Comparison of ENCODE assay signal across 22 mouse cellular contexts in the genomic region with DNA sequence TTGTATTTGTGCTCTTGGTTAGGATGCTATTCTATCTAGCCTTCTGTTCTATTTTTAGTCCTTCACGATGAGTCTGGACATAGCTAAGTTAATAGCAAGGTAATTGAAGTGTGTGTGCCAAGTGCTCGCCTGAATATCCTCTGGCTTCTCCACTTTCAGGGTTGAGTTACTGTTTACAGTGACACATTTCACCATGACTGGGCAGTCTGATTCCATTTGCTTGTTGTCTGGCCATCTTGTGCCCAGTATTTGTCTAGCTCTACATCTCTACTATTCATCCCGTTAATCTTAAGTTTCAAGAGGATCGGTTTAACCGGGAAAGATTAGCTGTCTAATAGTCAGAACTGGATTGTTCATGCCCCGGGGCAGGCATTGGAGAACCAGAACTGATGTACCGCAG. TPM values are rescaled to one million over a fixed set of nuclear protein-coding genes. Genes with fewer than 3 reads are reported as not detected.
DNase-seq lines count a peak whose midpoint lies in the region; ATAC-seq and TF ChIP-seq lines count a peak whose summit lies in the region.
"Had no signal": no experiment of that assay in that cellular context is flagged by ENCODE, and none has a peak within 500 bp of the region (broad histone marks: within the 10 kb centered on the region; RNA-seq: fewer than 3 reads in every experiment).

No protein-coding gene starts in this region.

- no peak for TF ChIP-seq CTCF in cerebellum, adult 2 months (IDR thresholded peaks at IDR 0.05; ENCODE audit: borderline replicate concordance, insufficient read depth, low read depth, low read length)
- no peak for TF ChIP-seq CTCF in kidney, adult 2 months (conservative IDR thresholded peaks at IDR 0.05; ENCODE audit: insufficient read depth, insufficient read length, low read depth, low read length)
- no peak for TF ChIP-seq CTCF in midbrain, postnatal 0 days (IDR thresholded peaks at IDR 0.05)

- H3K27ac ChIP-seq in cerebellum, adult 2 months (ENCODE audit: insufficient read depth, low read length) = no peak overlapping the region
- no peak overlapping the region for H3K27ac ChIP-seq in kidney, adult 2 months (ENCODE audit: insufficient read depth, low read depth, low read length)
- 0 out of 2 replicates have a peak overlapping the region, but pooled peaks have one; percentile 12 for H3K27ac ChIP-seq in midbrain, postnatal 0 days (ENCODE audit: low read depth, low read length)
- no peak overlapping the region for H3K27ac ChIP-seq in midbrain, embryonic 11.5 days (ENCODE audit: low read depth, low read length)
- no peak overlapping the region for H3K27ac ChIP-seq in embryonic facial prominence, embryonic 10.5 days (replicated peaks)
- H3K27ac ChIP-seq: embryonic facial prominence, embryonic 15.5 days; limb, embryonic 10.5 days; liver, embryonic 12.5 days; midbrain, embryonic 15.5 days had no signal

- no peak for TF ChIP-seq POLR2A in cerebellum, adult 2 months (IDR thresholded peaks at IDR 0.05; ENCODE audit: borderline replicate concordance, insufficient read depth, low read length)
- TF ChIP-seq POLR2A in kidney, adult 2 months (IDR thresholded peaks at IDR 0.05; ENCODE audit: low read depth, low read length) = no peak
- no peak for TF ChIP-seq POLR2A in myocyte (IDR thresholded peaks at IDR 0.05; ENCODE audit: insufficient read length, low read depth)

- H3K4me2 ChIP-seq in midbrain, postnatal 0 days (ENCODE audit: low read depth, low read length, poor library complexity, severe bottlenecking) = no peak overlapping the region
- no peak overlapping the region for H3K4me2 ChIP-seq in midbrain, embryonic 11.5 days
- H3K4me2 ChIP-seq in myocyte (ENCODE audit: low read depth) = peak overlapping the region; percentile 76
- H3K4me2 ChIP-seq: embryonic facial prominence, embryonic 15.5 days; liver, embryonic 12.5 days; midbrain, embryonic 15.5 days had no signal

- H3K9me3 ChIP-seq in midbrain, postnatal 0 days (ENCODE audit: low read length) = no peaks in the 10 kb centered on the region
- no peaks in the 10 kb centered on the region for H3K9me3 ChIP-seq in midbrain, embryonic 11.5 days (ENCODE audit: control insufficient read depth, low read length)
- no peaks in the 10 kb centered on the region for H3K9me3 ChIP-seq in embryonic facial prominence, embryonic 10.5 days
- H3K9me3 ChIP-seq: embryonic facial prominence, embryonic 15.5 days; limb, embryonic 10.5 days; liver, embryonic 12.5 days; midbrain, embryonic 15.5 days had no signal

- no peak overlapping the region for H3ac ChIP-seq in myocyte (ENCODE audit: control insufficient read depth, insufficient read length)

- 40% methylated on average over 7 of the region's 7 CpGs for WGBS in cerebellum, adult 2 months
- WGBS in kidney, adult 2 months = 61% methylated on average over 7 of the region's 7 CpGs
- WGBS in midbrain, postnatal 0 days = 62% methylated on average over 7 of the region's 7 CpGs
- 83% methylated on average over 7 of the region's 7 CpGs for WGBS in midbrain, embryonic 11.5 days
- whole genome bisulfite sequencing in embryonic facial prominence, embryonic 10.5 days = 61% methylated on average over 7 of the region's 7 CpGs

- H3K4me3 ChIP-seq in cerebellum, adult 2 months (replicated peaks; ENCODE audit: insufficient read depth, low read depth, low read length) = no peak overlapping the region
- no peak overlapping the region for H3K4me3 ChIP-seq in kidney, adult 2 months (ENCODE audit: insufficient read depth, low read depth, low read length)
- no peak overlapping the region for H3K4me3 ChIP-seq in midbrain, postnatal 0 days (ENCODE audit: low read depth, low read length)
- no peak overlapping the region for H3K4me3 ChIP-seq in midbrain, embryonic 11.5 days (ENCODE audit: low read depth, low read length)
- H3K4me3 ChIP-seq in myocyte = no peak overlapping the region
- H3K4me3 ChIP-seq in embryonic facial prominence, embryonic 10.5 days = no peak overlapping the region
- H3K4me3 ChIP-seq: embryonic facial prominence, embryonic 15.5 days; limb, embryonic 10.5 days; liver, embryonic 12.5 days; midbrain, embryonic 15.5 days had no signal

- DNase-seq in cerebellum, adult 2 months = peak; percentile 18 to 60
- DNase-seq in cerebellum, adult 11-12 months = no peak
- DNase-seq in kidney, adult 2 months = peak; percentile 41
- DNase-seq in kidney, postnatal 25 days = no peak
- no peak for DNase-seq in midbrain, postnatal 0 days (ENCODE audit: low spot score)
- no peak for DNase-seq in midbrain, embryonic 11.5 days (ENCODE audit: low spot score, missing footprints)
- DNase-seq in embryonic facial prominence, embryonic 10.5 days (ENCODE audit: low spot score) = no peak
- DNase-seq: adrenal gland, adult 2 months; heart, postnatal 36 days; lung, adult 2 months; lung, postnatal 14 days; retina, postnatal 1 day; right cerebral cortex, postnatal 4 days; thymus, postnatal 14 days had no signal

- H3K79me2 ChIP-seq in myocyte (ENCODE audit: control insufficient read depth, insufficient read depth) = peaks cover 67% of the 10 kb centered on the region

- no peak overlapping the region for H3K9ac ChIP-seq in midbrain, postnatal 0 days (replicated peaks; ENCODE audit: low read length, poor library complexity, severe bottlenecking)
- no peak overlapping the region for H3K9ac ChIP-seq in midbrain, embryonic 11.5 days (ENCODE audit: low read length)
- H3K9ac ChIP-seq: embryonic facial prominence, embryonic 15.5 days; liver, embryonic 12.5 days; midbrain, embryonic 15.5 days had no signal

- H3K36me3 ChIP-seq in kidney, adult 2 months (ENCODE audit: control insufficient read depth, insufficient read depth, low read length) = no peaks in the 10 kb centered on the region
- no peaks in the 10 kb centered on the region for H3K36me3 ChIP-seq in midbrain, postnatal 0 days (ENCODE audit: insufficient read depth, low read length)
- no peaks in the 10 kb centered on the region for H3K36me3 ChIP-seq in midbrain, embryonic 11.5 days (ENCODE audit: control insufficient read depth, insufficient read depth, low read length)
- H3K36me3 ChIP-seq in myocyte (ENCODE audit: control insufficient read depth, insufficient read depth) = no peaks in the 10 kb centered on the region
- peaks cover 5% of the 10 kb centered on the region for H3K36me3 ChIP-seq in embryonic facial prominence, embryonic 10.5 days (replicated peaks)
- H3K36me3 ChIP-seq: embryonic facial prominence, embryonic 15.5 days; liver, embryonic 12.5 days; midbrain, embryonic 15.5 days had no signal

- ATAC-seq in midbrain, postnatal 0 days (ENCODE audit: low FRiP score) = no peak
- ATAC-seq in midbrain, embryonic 11.5 days (ENCODE audit: low FRiP score) = no peak
- ATAC-seq: forebrain, embryonic 16.5 days; hindbrain, embryonic 16.5 days; intestine, embryonic 16.5 days; liver, embryonic 12.5 days; midbrain, embryonic 15.5 days had no signal

- no peaks in the 10 kb centered on the region for H3K27me3 ChIP-seq in cerebellum, adult 2 months (ENCODE audit: control insufficient read depth, insufficient read depth, low read length)
- H3K27me3 ChIP-seq in kidney, adult 2 months (replicated peaks; ENCODE audit: control insufficient read depth, insufficient read depth, low read length) = no peaks in the 10 kb centered on the region
- H3K27me3 ChIP-seq in midbrain, postnatal 0 days (ENCODE audit: insufficient read depth, low read length) = no peaks in the 10 kb centered on the region
- no peaks in the 10 kb centered on the region for H3K27me3 ChIP-seq in midbrain, embryonic 11.5 days (ENCODE audit: control insufficient read depth, insufficient read depth, low read length)
- H3K27me3 ChIP-seq in myocyte (ENCODE audit: control insufficient read depth, insufficient read depth, insufficient read length) = no peaks in the 10 kb centered on the region
- H3K27me3 ChIP-seq in embryonic facial prominence, embryonic 10.5 days (replicated peaks; ENCODE audit: low read depth, poor library complexity, severe bottlenecking) = no peaks in the 10 kb centered on the region
- H3K27me3 ChIP-seq: embryonic facial prominence, embryonic 15.5 days; midbrain, embryonic 15.5 days had no signal

- H3K4me1 ChIP-seq in cerebellum, adult 2 months (ENCODE audit: control insufficient read depth, insufficient read depth, low read length) = peaks cover 45% of the 10 kb centered on the region
- H3K4me1 ChIP-seq in kidney, adult 2 months (ENCODE audit: control insufficient read depth, insufficient read depth, low read length) = peaks cover 7% of the 10 kb centered on the region; the same call in 1 of the 2 replicates
- H3K4me1 ChIP-seq in midbrain, postnatal 0 days (ENCODE audit: insufficient read depth, low read length) = peaks cover 3% of the 10 kb centered on the region; the same call in 1 of the 2 replicates
- H3K4me1 ChIP-seq in midbrain, embryonic 11.5 days (ENCODE audit: control insufficient read depth, insufficient read depth, low read length) = peaks cover 15% of the 10 kb centered on the region; the same call in 1 of the 2 replicates
- peaks cover 50% of the 10 kb centered on the region for H3K4me1 ChIP-seq in embryonic facial prominence, embryonic 10.5 days

TF ChIP-seq in myocyte, 11 proteins besides CTCF, POLR2A, EP300 and RAD21 (continues in another document):
- TF ChIP-seq MYOG (IDR thresholded peaks at IDR 0.05; ENCODE audit: control insufficient read depth in 1 of 3, insufficient read depth in 1 of 3, insufficient read length in 2 of 3, low read depth in 2 of 3) (no peak), POLR2AphosphoS2 (IDR thresholded peaks at IDR 0.05; ENCODE audit: insufficient read length, low read depth) (no peak), USF1 (IDR thresholded peaks at IDR 0.05; ENCODE audit: low read depth) (no peak), MYOD1 (IDR thresholded peaks at IDR 0.05; ENCODE audit: control insufficient read depth in 1 of 3, insufficient read length in 2 of 3, low read depth in 2 of 3) (no peak), MAX (IDR thresholded peaks at IDR 0.05; ENCODE audit: low read depth) (no peak)

RNA-seq across cellular contexts. Expression of gene Itsn1, which starts 33.4 kb away (rescaled TPM):
- polyA plus RNA-seq in cerebellum, adult 2 months (2012; rRNA removed) = 67.3 and 68.7 TPM in 2 replicates
- polyA plus RNA-seq in kidney, adult 2 months (2012; rRNA removed) = 20.5 and 22.9 TPM in 2 replicates
- 78.7 and 84.7 TPM in 2 replicates for total RNA-seq in midbrain, postnatal 0 days (2014; rRNA removed)
- 34.0 and 34.7 TPM in 2 replicates for polyA plus RNA-seq in midbrain, postnatal 0 days (2015; fragmentation: Nextera tagmentation; extraction: Ambion mirVana)
- polyA plus RNA-seq in midbrain, embryonic 11.5 days (2014; fragmentation: Nextera tagmentation; extraction: Ambion mirVana) = 54.8 and 57.6 TPM in 2 replicates
- polyA plus RNA-seq in myocyte (2012; fragmentation: generic; extraction: Trizol) = 27.5 TPM
- polyA plus RNA-seq in embryonic facial prominence, embryonic 10.5 days (2016; fragmentation: Nextera tagmentation; extraction: Ambion mirVana) = 40.1 and 43.5 TPM in 2 replicates

RNA-seq across cellular contexts. Expression of gene Cryzl1, which starts 33.7 kb away (rescaled TPM):
- 104 and 114 TPM in 2 replicates for polyA plus RNA-seq in cerebellum, adult 2 months (2012; rRNA removed)
- 29.5 and 31.1 TPM in 2 replicates for polyA plus RNA-seq in kidney, adult 2 months (2012; rRNA removed)
- total RNA-seq in midbrain, postnatal 0 days (2014; rRNA removed) = 42.9 and 68.7 TPM in 2 replicates
- polyA plus RNA-seq in midbrain, postnatal 0 days (2015; fragmentation: Nextera tagmentation; extraction: Ambion mirVana) = 93.0 and 100 TPM in 2 replicates
- polyA plus RNA-seq in midbrain, embryonic 11.5 days (2014; fragmentation: Nextera tagmentation; extraction: Ambion mirVana) = 77.0 and 82.5 TPM in 2 replicates
- 27.6 TPM for polyA plus RNA-seq in myocyte (2012; fragmentation: generic; extraction: Trizol)
- polyA plus RNA-seq in embryonic facial prominence, embryonic 10.5 days (2016; fragmentation: Nextera tagmentation; extraction: Ambion mirVana) = 60.0 and 63.7 TPM in 2 replicates

Comparison
In these comparisons a context has a peak if more than half of its experiments do, and no peak if none do; other contexts are left out.
1. DNase-seq: peak in cerebellum, adult 2 months (2 of 2) and kidney, adult 2 months (single experiment); none in cerebellum, adult 11-12 months (single experiment), kidney, postnatal 25 days (0 of 2), midbrain, postnatal 0 days (single experiment), midbrain, embryonic 11.5 days (single experiment) and embryonic facial prominence, embryonic 10.5 days (single experiment).